Mouse (Mus musculus): ENCODE measurements around the gene Csrp2.

- TF ChIP-seq CTCF (IDR thresholded peaks at IDR 0.05; ENCODE audit: borderline replicate concordance, insufficient read depth, low read depth, low read length) (no peak), POLR2A (IDR thresholded peaks at IDR 0.05; ENCODE audit: borderline replicate concordance, insufficient read depth, low read length) (no peak)
Measured at GRCm38 (mm10) chr10:110929756-110930155, 10.2 kb downstream of the Csrp2 start.

Measured in cerebellum, adult 2 months (tissue).